Mouse (Mus musculus) bone marrow, adult 2 months (tissue): ENCODE measurements around the gene Pawr. TPM values are rescaled to one million over a fixed set of nuclear protein-coding genes. Genes with fewer than 3 reads are reported as not detected.
"Not testable (repeated sequence)": the region's sequence is repeated elsewhere in the genome, so short reads cannot be mapped to it uniquely, and the experiment has no call there.

Experiments
- H3K27ac ChIP-seq: fragments of 200-500 bp; 2 replicates; pipeline ENCODE4 v1.5.1; 2012; ENCODE audit warnings: low read depth, mild to moderate bottlenecking, control low read depth, inconsistent platforms, low read length; ENCODE audit not compliant: control insufficient read depth, poor library complexity, insufficient read depth
- H3K4me1 ChIP-seq: fragments of 200-500 bp; 2 replicates; pipeline ENCODE4 v1.6.1; 2011; ENCODE audit warnings: low read length; ENCODE audit not compliant: control insufficient read depth, insufficient read depth
- H3K4me3 ChIP-seq: fragments of 200-500 bp; replicated peaks from 2 replicates; pipeline ENCODE3; 2011; ENCODE audit warnings: mild to moderate bottlenecking, low read depth, low read length, control low read depth; ENCODE audit not compliant: control insufficient read depth
- CTCF ChIP-seq: fragments of 200-500 bp; IDR thresholded peaks from 2 replicates; pipeline ENCODE4 v1.5.1; 2011; ENCODE audit warnings: low read length, control low read depth; ENCODE audit not compliant: control insufficient read depth, insufficient read depth
- POLR2A ChIP-seq: fragments of 200-500 bp; IDR thresholded peaks from 2 replicates; pipeline ENCODE4 v1.6.1; 2011; ENCODE audit warnings: low read depth, mild to moderate bottlenecking, control low read depth, low read length, borderline replicate concordance; ENCODE audit not compliant: control insufficient read depth
- WGBS: fragments of 180-500 bp; shearing (Covaris S2); methylation state at CpG from one replicate; pipeline ENCODE4 v1.1.7; 2018; 5-methylcytosine and 5-hydroxymethylcytosine counted together
- polyA plus RNA-seq: library from polyadenylated mRNA; stranded (reverse); fragments of >200 nt; gene quantifications from 2 replicates; pipeline ENCODE4 v1.2.4, GENCODE M21; 2011; ENCODE audit warnings: low replicate concordance; ENCODE audit not compliant: missing spikeins, insufficient read depth, insufficient read length

Pawr gene
- polyA plus RNA-seq, 1 experiment: 6.8 TPM

DNA sequence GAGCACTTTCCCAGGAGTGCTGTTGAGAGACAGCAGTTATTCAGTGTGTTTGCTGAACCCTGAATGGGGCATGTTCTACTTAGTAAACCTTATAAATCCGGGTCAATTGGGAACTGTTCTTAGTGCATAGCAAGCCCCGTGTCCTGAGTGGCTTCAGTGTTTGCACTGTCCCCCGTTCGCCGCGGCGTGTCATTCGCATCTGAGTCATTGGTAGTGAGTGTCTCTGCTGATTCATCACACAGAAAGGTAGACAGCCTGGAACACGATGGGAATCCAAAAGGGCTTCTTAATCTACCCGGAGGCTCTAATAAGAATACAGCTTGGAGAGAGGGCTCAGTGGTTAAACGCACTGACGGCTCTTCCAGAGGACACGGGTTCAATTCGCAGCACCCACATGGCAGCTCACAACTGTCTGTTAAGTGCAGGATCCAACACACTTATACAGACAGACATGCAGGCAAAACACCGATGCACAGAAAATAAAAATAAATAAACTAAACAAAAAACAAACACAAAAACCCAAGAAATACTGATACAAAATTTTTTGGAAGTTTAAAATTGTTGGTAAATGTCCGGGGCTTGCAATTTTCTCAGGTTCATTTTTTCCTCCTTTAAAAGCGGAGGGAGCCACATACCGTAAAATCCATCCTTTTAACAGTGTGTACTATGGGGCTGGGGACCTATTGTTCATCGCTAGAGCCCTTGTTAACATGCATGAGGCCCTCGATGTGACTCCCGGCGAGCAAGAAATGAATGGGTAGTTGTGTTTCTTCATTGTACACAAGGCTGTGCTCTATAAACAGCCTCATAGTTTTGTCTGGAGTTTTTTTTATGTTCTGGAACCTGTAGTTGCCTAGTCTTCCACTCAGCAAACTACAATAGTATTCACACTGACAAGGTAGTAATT, 6.4 kb downstream of the Pawr start:
- TF ChIP-seq POLR2A (no peak), CTCF (no peak)
- 89% methylated on average over 22 of the region's 22 CpGs for WGBS
- no peak overlapping the region for H3K27ac ChIP-seq
- no peak overlapping the region for H3K4me3 ChIP-seq
- no peaks in the 10 kb centered on the region for H3K4me1 ChIP-seq

- no peak for TF ChIP-seq POLR2A
- no peak for TF ChIP-seq CTCF
Observed at GRCm38 (mm10) chr10:108339118-108339517, 7.2 kb downstream of the Pawr start.

GRCm38 (mm10) chr10:108339872-108340271, 8.0 kb downstream of the Pawr start:
- Histone ChIP-seq H3K27ac (no peak overlapping the region), H3K4me3 (no peak overlapping the region), H3K4me1 (no peaks in the 10 kb centered on the region)
- WGBS: 78% methylated on average over 4 of the region's 4 CpGs
- no peak for TF ChIP-seq POLR2A
- TF ChIP-seq CTCF: no peak

More at GRCm38 (mm10) chr10:108339118-108339517, 7.2 kb downstream of the Pawr start:
- WGBS: 84% methylated on average over 5 of the region's 5 CpGs
- Histone ChIP-seq H3K27ac (no peak overlapping the region), H3K4me3 (no peak overlapping the region), H3K4me1 (no peaks in the 10 kb centered on the region)

DNA sequence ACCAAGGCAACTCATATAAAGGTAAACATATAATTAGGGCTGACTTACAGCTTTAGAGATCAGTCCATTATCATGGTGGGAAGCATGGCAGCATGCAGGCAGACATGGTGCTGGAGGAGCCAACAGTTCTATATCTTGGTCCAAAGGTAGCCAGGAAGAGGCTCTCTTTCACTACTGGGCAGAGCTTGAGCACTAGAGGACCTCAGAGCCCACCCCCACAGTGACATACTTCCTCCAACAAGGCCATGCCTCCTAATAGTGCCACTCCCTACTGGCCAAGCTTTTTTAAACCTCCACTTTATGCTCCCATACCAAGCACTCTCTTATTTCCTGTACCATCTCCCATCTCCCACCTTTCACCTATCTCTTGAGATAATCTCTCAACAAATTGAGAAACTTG, 11.8 kb downstream of the Pawr start:
- Histone ChIP-seq H3K4me3 (no peak overlapping the region), H3K27ac (no peak overlapping the region), H3K4me1 (no peaks in the 10 kb centered on the region)
- no peak for TF ChIP-seq CTCF
- no peak for TF ChIP-seq POLR2A

DNA sequence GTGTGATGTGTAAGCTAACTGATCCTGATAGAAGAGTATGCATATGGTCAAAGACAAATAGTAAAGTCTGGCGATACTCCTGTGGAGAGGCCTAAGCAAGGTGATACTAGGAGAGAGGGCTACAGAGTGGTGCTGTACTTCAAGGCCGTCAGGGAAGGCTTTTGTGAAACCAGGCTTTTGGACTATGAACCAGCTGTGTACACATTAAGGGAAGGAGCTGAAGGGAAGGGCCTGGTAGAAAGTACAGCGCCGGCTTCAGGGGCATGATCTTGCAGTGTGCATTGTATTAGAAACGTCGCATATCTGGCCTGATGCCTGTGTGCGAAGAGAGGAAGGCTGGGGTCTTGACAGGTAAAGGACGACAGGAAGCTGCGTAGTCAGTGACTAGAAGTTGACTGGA, 13.2 kb downstream of the Pawr start:
- Histone ChIP-seq H3K4me3 (no peak overlapping the region), H3K4me1 (no peaks in the 10 kb centered on the region), H3K27ac (no peak overlapping the region)
- 86% methylated on average over 9 of the region's 9 CpGs for WGBS
- no peak for TF ChIP-seq CTCF
- TF ChIP-seq POLR2A: no peak

DNA sequence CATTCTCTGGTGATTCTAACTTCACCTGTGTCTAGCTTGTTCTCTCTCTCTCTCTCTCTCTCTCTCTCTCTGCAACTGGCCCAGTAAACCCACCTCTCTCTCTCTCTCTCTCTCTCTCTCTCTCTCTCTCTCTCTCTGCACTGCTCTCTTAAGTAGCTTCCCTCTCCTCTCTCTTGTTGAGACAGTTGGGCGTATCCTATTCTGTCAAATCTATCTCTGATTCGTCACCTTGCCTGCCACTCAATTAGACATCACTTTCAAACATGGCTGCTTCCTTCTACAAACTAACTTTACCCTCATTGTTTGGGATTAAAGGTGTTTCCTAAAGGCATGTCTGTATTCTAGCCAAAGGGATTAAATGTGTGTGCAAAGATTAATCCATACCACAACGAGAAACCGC, 14.4 kb downstream of the Pawr start:
- WGBS: 83% methylated on average over 4 of the region's 4 CpGs
- H3K4me3 ChIP-seq, H3K27ac ChIP-seq, H3K4me1 ChIP-seq: not testable (repeated sequence)

- WGBS: 75% methylated on average over 9 of the region's 9 CpGs
- no peaks in the 10 kb centered on the region for H3K4me1 ChIP-seq
- TF ChIP-seq POLR2A: no peak
- no peak for TF ChIP-seq CTCF
- no peak overlapping the region for H3K4me3 ChIP-seq
- no peak overlapping the region for H3K27ac ChIP-seq
Observed at GRCm38 (mm10) chr10:108350125-108351070, 18.5 kb downstream of the Pawr start.

- TF ChIP-seq POLR2A: no peak
- no peak for TF ChIP-seq CTCF
- 81% methylated on average over 10 of the region's 10 CpGs for WGBS
Observed at GRCm38 (mm10) chr10:108352944-108353343, 21.0 kb downstream of the Pawr start.

More at GRCm38 (mm10) chr10:108352944-108353343, 21.0 kb downstream of the Pawr start:
- H3K27ac ChIP-seq: no peak overlapping the region
- H3K4me1 ChIP-seq: no peaks in the 10 kb centered on the region
- H3K4me3 ChIP-seq: no peak overlapping the region
